Mouse (Mus musculus) liver, embryonic 14.5 days (tissue): ENCODE measurements at regions not wholly inside any gene's neighbourhood (a gene's known extent, or its start where the extent isn't known, plus 50 kb on each side); places are given as distances from the start of the nearest gene placed in this dataset.

Source experiments
- ATAC-seq: fragments of 200-750 bp; cut with Nextera tagmentation; 2 replicates; pipeline ENCODE4 v1.8.0; 2017; ENCODE audit warnings: moderate number of reproducible peaks, mild to moderate bottlenecking, moderate library complexity; ENCODE audit not compliant: insufficient read depth
- DNase-seq, 3 experiments: peaks; one replicate each; pipeline ENCODE4 v3.0.0-alpha.2; 2012 to 2013; ENCODE audit warnings: low read depth in 3 of 3, low spot score in 3 of 3
- H3K27ac ChIP-seq: fragments of 300-500 bp; sonication (generic); 2 replicates; pipeline ENCODE4 v1.5.1; 2014; ENCODE audit warnings: moderate library complexity, mild to moderate bottlenecking, control low read depth, inconsistent platforms
- H3K27me3 ChIP-seq: fragments of 300-500 bp; sonication (generic); 2 replicates; pipeline ENCODE4 v1.6.1; 2014; ENCODE audit warnings: mild to moderate bottlenecking, low read length, moderate library complexity; ENCODE audit not compliant: control insufficient read depth, insufficient read depth
- H3K36me3 ChIP-seq: fragments of 300-500 bp; sonication (generic); replicated peaks from 2 replicates; pipeline ENCODE4 v1.6.1; 2014; ENCODE audit warnings: low read depth; ENCODE audit not compliant: control insufficient read depth, insufficient read depth
- H3K4me1 ChIP-seq, 2 experiments: fragments of 200-500 bp in 1 of 2; fragments of 300-500 bp in 1 of 2; sonication (generic) in 1 of 2; replicated peaks; 2 replicates each; pipeline ENCODE4 v1.6.1; 2012 to 2014; ENCODE audit warnings: antibody characterized with exemption in 1 of 2, inconsistent platforms in 1 of 2, low read length in 1 of 2; ENCODE audit not compliant: control insufficient read depth in 2 of 2, insufficient read depth in 2 of 2
- H3K4me2 ChIP-seq: fragments of 300-500 bp; sonication (generic); 2 replicates; pipeline ENCODE4 v1.6.1; 2014; ENCODE audit warnings: low read depth, mild to moderate bottlenecking, control low read depth, moderate library complexity
- H3K4me3 ChIP-seq, 2 experiments: fragments of 200-500 bp in 1 of 2; fragments of 300-500 bp in 1 of 2; sonication (generic) in 1 of 2; 2 replicates each; pipeline ENCODE4 v1.5.1; 2012 to 2014; ENCODE audit warnings: low read depth in 2 of 2, low read length in 2 of 2, mild to moderate bottlenecking in 2 of 2, control low read depth in 1 of 2, inconsistent platforms in 1 of 2, moderate library complexity in 1 of 2; ENCODE audit not compliant: insufficient read depth in 1 of 2
- H3K9ac ChIP-seq: fragments of 300-500 bp; sonication (generic); replicated peaks from 2 replicates; pipeline ENCODE4 v1.6.1; 2014; ENCODE audit warnings: mild to moderate bottlenecking, control low read depth, moderate library complexity
- H3K9me3 ChIP-seq: fragments of 300-500 bp; sonication (generic); 2 replicates; pipeline ENCODE4 v1.6.1; 2016; ENCODE audit warnings: low read length, mixed read lengths; ENCODE audit not compliant: control insufficient read depth
- CTCF ChIP-seq: IDR thresholded peaks from 2 replicates; pipeline ENCODE4 v1.5.1; 2016; ENCODE audit warnings: antibody characterized with exemption, low read depth, control low read depth
- EP300 ChIP-seq: IDR thresholded peaks from 2 replicates; pipeline ENCODE4 v1.6.1; 2016; ENCODE audit warnings: antibody characterized with exemption, low read depth
- WGBS: fragments of 180-500 bp; shearing (Covaris S2); extraction: QIAGEN DNeasy Blood & Tissue Kit; methylation state at CpG from one replicate; pipeline ENCODE4 v1.1.7; 2014; ENCODE audit not compliant: insufficient replicate concordance; 5-methylcytosine and 5-hydroxymethylcytosine counted together

- DNase-seq = no peak
- Histone ChIP-seq H3K36me3 (no peaks in the 10 kb centered on the region), H3K4me2 (no peak overlapping the region), H3K4me1 (no peaks in the 10 kb centered on the region), H3K9me3 (no peaks in the 10 kb centered on the region), H3K9ac (no peak overlapping the region), H3K4me3 (no peak overlapping the region), H3K27ac (no peak overlapping the region), H3K27me3 (no peaks in the 10 kb centered on the region)
- no peak for TF ChIP-seq EP300
- no peak for TF ChIP-seq CTCF
- ATAC-seq = no peak
- 69% methylated on average over 8 of the region's 8 CpGs for WGBS
Observed at GRCm38 (mm10) chr13:111366871-111367270, 112.1 kb downstream of the Actbl2 start.

- TF ChIP-seq CTCF = no peak
- Histone ChIP-seq H3K27me3 (no peaks in the 10 kb centered on the region), H3K27ac (no peak overlapping the region), H3K4me3 (no peak overlapping the region), H3K36me3 (no peaks in the 10 kb centered on the region), H3K4me1 (no peaks in the 10 kb centered on the region), H3K9me3 (no peaks in the 10 kb centered on the region), H3K9ac (no peak overlapping the region), H3K4me2 (no peak overlapping the region)
- ATAC-seq = no peak
- WGBS = 35% methylated on average over 3 of the region's 3 CpGs
- DNase-seq = no peak
Observed at GRCm38 (mm10) chr13:111367620-111368019, 112.8 kb downstream of the Actbl2 start.

DNA sequence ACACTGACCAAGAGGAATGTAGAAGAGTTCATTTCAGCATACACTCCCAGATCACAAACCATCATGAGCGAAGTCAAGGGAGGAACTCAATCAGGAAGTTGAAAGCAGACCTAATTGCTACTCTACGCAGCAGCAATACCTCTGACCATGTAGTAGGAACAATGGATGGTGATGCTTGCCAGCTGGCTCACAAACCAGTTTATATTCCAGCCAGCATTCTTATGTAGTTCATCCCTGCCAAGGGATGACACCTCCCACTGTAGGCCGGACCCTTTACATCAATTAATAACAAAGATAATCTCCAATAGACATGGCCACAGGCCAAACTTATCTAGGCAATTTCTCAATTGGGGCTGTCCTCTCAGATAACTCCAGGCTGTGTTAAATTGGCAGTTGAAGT is 115.1 kb downstream of the Actbl2 start:
- Histone ChIP-seq H3K4me2 (no peak overlapping the region), H3K9me3 (no peaks in the 10 kb centered on the region), H3K4me3 (no peak overlapping the region), H3K27ac (no peak overlapping the region), H3K27me3 (no peaks in the 10 kb centered on the region), H3K36me3 (no peaks in the 10 kb centered on the region), H3K9ac (no peak overlapping the region), H3K4me1 (no peaks in the 10 kb centered on the region)
- ATAC-seq = no peak
- TF ChIP-seq EP300 (no peak), CTCF (no peak)
- DNase-seq = no peak
- 60% methylated on average over 3 of the region's 3 CpGs for WGBS

GRCm38 (mm10) chr13:111373281-111373680 is 116.6 kb downstream of the Gpbp1 start:
- ATAC-seq = no peak
- no peaks in the 10 kb centered on the region for H3K4me1 ChIP-seq
- H3K4me3 ChIP-seq = no peak overlapping the region
- H3K9ac ChIP-seq = no peak overlapping the region
- H3K9me3 ChIP-seq = no peaks in the 10 kb centered on the region
- no peaks in the 10 kb centered on the region for H3K27me3 ChIP-seq
- no peaks in the 10 kb centered on the region for H3K36me3 ChIP-seq
- TF ChIP-seq CTCF (no peak), EP300 (no peak)
- DNase-seq = no peak
- 52% methylated on average over 6 of the region's 6 CpGs for WGBS
- H3K4me2 ChIP-seq = no peak overlapping the region
- no peak overlapping the region for H3K27ac ChIP-seq

DNA sequence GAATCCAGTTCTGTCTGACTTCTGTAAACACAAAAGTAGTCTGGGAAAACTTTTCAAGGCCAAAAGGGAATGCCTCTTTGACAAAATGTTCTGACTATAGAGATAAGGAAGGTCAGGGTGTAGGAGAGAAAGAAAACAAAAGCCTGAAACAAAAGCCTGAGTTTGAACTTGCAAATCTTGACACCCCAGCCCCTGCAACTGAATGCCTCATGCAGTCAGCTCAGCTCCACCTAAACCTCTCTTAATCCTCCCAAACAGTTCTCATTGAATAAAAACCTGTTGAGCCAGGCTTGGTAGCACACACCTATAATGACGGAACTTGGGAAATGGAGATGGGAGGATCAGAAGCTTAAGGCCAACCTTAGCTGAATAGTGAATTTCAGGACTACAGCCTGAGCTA is 116.1 kb downstream of the Gpbp1 start:
- 80% methylated on average over 1 of the region's 1 CpGs for WGBS
- TF ChIP-seq EP300 (no peak), CTCF (no peak)
- Histone ChIP-seq H3K27ac (no peak overlapping the region), H3K27me3 (no peaks in the 10 kb centered on the region), H3K9ac (no peak overlapping the region), H3K4me2 (no peak overlapping the region), H3K4me1 (no peaks in the 10 kb centered on the region), H3K4me3 (no peak overlapping the region), H3K9me3 (no peaks in the 10 kb centered on the region), H3K36me3 (no peaks in the 10 kb centered on the region)
- ATAC-seq (no peak), DNase-seq (no peak)
